Mouse (Mus musculus): ENCODE data around the gene Cwh43. TPM values are rescaled to one million over a fixed set of nuclear protein-coding genes. Genes with fewer than 3 reads are reported as not detected.

The Cwh43 gene
- not detected for total RNA-seq (2023)

GRCm38 (mm10) chr5:73405981-73406722, at the start of gene Cwh43:
Cwh43 (plus strand) TSS chr5:73406075.

DNA sequence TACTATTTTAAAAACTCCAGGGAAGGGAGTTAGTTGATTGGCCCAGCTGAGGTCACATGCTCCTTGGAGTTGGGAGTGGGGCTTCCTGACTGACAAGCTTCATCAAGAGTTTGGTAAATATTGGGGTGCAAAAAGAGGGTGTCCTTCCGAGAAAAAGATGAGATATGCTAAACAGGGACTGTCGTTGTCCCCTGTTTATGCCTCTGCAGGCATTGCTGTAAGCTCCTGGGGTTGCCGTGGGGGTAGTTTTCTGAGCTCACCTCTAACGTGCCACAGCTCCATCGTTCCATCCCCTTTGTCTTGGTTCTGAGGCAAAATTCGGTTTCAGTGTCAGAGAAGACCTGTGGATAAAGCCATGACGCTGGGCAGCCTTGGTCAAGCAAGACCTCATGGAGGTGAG, 74.8 kb downstream of the Cwh43 start, which contains the start of gene Dcun1d4:
Dcun1d4 (plus strand) TSS at position 301 of the 400 bp plus-strand sequence.

Other genes with a start within 250 kb of the Cwh43 start
- gene Fryl, start 149.5 kb upstream of the Cwh43 start, total RNA-seq (2023), result 100 to 1,000 TPM in 1 of 2 experiments, 10 to 100 TPM in 1; 95.7 to 104 TPM
- gene Ociad1, start 113.3 kb upstream of the Cwh43 start, total RNA-seq (2023), result 10 to 100 TPM; 80.0 to 86.0 TPM
- gene Ociad2, start 65.0 kb upstream of the Cwh43 start, total RNA-seq (2023), result not detected
- 1 to 10 TPM; 4.1 to 4.5 TPM for gene Dcun1d4, start 74.9 kb downstream of the Cwh43 start, total RNA-seq (2023)
- gene Lrrc66, start 226.5 kb downstream of the Cwh43 start, total RNA-seq (2023), result not detected
- 1 to 10 TPM; 2.1 to 3.0 TPM for gene Sgcb, start 241.7 kb downstream of the Cwh43 start, total RNA-seq (2023)
- not detected for gene Spata18, start 245.3 kb downstream of the Cwh43 start, total RNA-seq (2023)

All from neutrophil, adult 83 days (primary cell).